Mouse (Mus musculus): ENCODE measurements around the gene Prtn3. TPM values are rescaled to one million over a fixed set of nuclear protein-coding genes. Genes with fewer than 3 reads are reported as not detected.

Gene Prtn3
- polyA plus RNA-seq, 1 experiment from 2014 or later: 12.2 TPM

GRCm38 (mm10) chr10:79849941-79850628 lies 24.2 kb upstream of the Prtn3 start:
- no peak overlapping the region for H3K4me3 ChIP-seq
- WGBS: 86% methylated on average over 8 of the region's 8 CpGs
- no peak overlapping the region for H3K27ac ChIP-seq
- H3K4me2 ChIP-seq: no peak overlapping the region
- no peaks in the 10 kb centered on the region for H3K36me3 ChIP-seq (replicated peaks)
- ATAC-seq (replicated peaks): no peak
- no peaks in the 10 kb centered on the region for H3K9me3 ChIP-seq
- peaks cover 24% of the 10 kb centered on the region for H3K4me1 ChIP-seq
- H3K27me3 ChIP-seq (replicated peaks): no peaks in the 10 kb centered on the region
- no peak overlapping the region for H3K9ac ChIP-seq

- Histone ChIP-seq H3K9me3 (no peaks in the 10 kb centered on the region), H3K4me3 (no peak overlapping the region), H3K4me2 (no peak overlapping the region), H3K27me3 (replicated peaks) (no peaks in the 10 kb centered on the region), H3K27ac (peak overlapping the region; percentile 99), H3K4me1 (peaks cover 39% of the 10 kb centered on the region), H3K36me3 (replicated peaks) (no peaks in the 10 kb centered on the region), H3K9ac (0 out of 2 replicates have a peak overlapping the region, but pooled peaks have one; percentile 4)
- ATAC-seq (replicated peaks): no peak
- WGBS: 88% methylated on average over 3 of the region's 3 CpGs
Observed at GRCm38 (mm10) chr10:79851653-79852052, 22.6 kb upstream of the Prtn3 start.

- peak overlapping the region; percentile 66 for H3K9ac ChIP-seq
- H3K27me3 ChIP-seq (replicated peaks): no peaks in the 10 kb centered on the region
- H3K27ac ChIP-seq: peak overlapping the region; percentile 99
- no peak for ATAC-seq (replicated peaks)
- peak overlapping the region; percentile 76 for H3K4me2 ChIP-seq
- H3K9me3 ChIP-seq: no peaks in the 10 kb centered on the region
- WGBS: 57% methylated on average over 9 of the region's 9 CpGs
- peaks cover 45% of the 10 kb centered on the region for H3K4me1 ChIP-seq
- H3K4me3 ChIP-seq: peak overlapping the region; percentile 91; the same call in 1 of the 2 replicates
- H3K36me3 ChIP-seq (replicated peaks): no peaks in the 10 kb centered on the region
Observed at GRCm38 (mm10) chr10:79852107-79852789, 22.0 kb upstream of the Prtn3 start.

DNA sequence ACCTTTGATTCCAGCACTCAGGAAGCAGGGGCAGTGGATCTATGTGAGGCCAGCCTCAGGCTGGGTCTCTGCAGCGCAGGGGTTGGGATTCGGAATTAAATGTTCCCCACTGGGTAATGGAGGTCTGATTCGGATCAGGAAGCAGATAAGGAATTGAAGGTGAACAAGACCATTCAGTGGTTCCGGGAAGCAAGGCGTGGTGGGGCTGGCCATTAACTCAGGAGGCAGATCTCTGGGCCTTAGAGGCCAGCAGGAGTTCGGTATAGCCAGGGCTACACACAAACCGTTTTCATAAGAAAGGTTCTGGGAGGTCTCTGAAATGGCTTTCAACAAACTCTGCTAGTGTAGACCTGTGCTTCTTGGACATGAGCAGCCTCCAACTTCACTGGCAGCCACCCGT lies 21.4 kb upstream of the Prtn3 start:
- WGBS: 14% methylated on average over 8 of the region's 8 CpGs
- Histone ChIP-seq H3K4me1 (peaks cover 50% of the 10 kb centered on the region), H3K4me2 (peak overlapping the region; percentile 76), H3K9ac (peak overlapping the region; percentile 66), H3K27ac (peak overlapping the region; percentile 99), H3K4me3 (peak overlapping the region; percentile 91), H3K36me3 (replicated peaks) (no peaks in the 10 kb centered on the region), H3K27me3 (replicated peaks) (no peaks in the 10 kb centered on the region), H3K9me3 (no peaks in the 10 kb centered on the region)
- no peak for ATAC-seq (replicated peaks)

DNA sequence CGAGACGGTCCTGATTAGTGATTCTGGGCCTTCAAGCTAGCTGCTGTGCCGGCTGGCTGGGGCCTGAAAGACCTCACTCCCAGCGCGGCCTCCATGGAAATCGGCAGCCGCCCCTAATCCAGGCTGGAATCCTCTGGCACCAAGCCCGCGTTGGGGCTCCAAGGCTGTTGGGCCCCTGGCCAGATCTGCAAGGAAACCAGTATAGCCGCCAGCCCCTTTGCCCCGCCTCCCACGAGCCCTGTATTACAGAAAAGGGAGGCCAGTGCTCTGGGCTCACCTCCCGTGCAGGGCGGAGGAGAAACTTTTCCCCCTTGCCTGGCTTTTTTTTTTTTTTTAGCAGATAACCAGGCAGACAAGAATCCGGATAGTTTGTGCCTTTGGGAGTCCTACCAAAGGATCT lies 20.9 kb upstream of the Prtn3 start:
- 0% methylated on average over 15 of the region's 15 CpGs for WGBS
- peak overlapping the region; percentile 66 for H3K9ac ChIP-seq
- no peaks in the 10 kb centered on the region for H3K27me3 ChIP-seq (replicated peaks)
- H3K27ac ChIP-seq: peak overlapping the region; percentile 99
- H3K9me3 ChIP-seq: no peaks in the 10 kb centered on the region
- H3K4me2 ChIP-seq: peak overlapping the region; percentile 76
- H3K4me3 ChIP-seq: peak overlapping the region; percentile 91
- H3K4me1 ChIP-seq: peaks cover 56% of the 10 kb centered on the region
- ATAC-seq (replicated peaks): peak; percentile 26; the same call in 1 of the 2 replicates
- no peaks in the 10 kb centered on the region for H3K36me3 ChIP-seq (replicated peaks)

GRCm38 (mm10) chr10:79853860-79854795 lies 20.1 kb upstream of the Prtn3 start, which contains the start of gene Ptbp1:
Gene Ptbp1, plus strand, starts transcription at chr10:79854427.
- peak within 1 kb of the TSS; percentile 83 for H3K4me2 ChIP-seq
- H3K27me3 ChIP-seq (replicated peaks): no peaks in the 10 kb centered on the region
- ATAC-seq (replicated peaks): peak; percentile 96
- H3K27ac ChIP-seq: peak within 1 kb of the TSS; percentile 99
- WGBS: under 1% methylated on average over 75 of the region's 75 CpGs
- H3K4me1 ChIP-seq: peaks cover 63% of the 10 kb centered on the region
- peak within 1 kb of the TSS; percentile 91 for H3K4me3 ChIP-seq
- H3K9ac ChIP-seq: peak within 1 kb of the TSS; percentile 95
- H3K9me3 ChIP-seq: no peaks in the 10 kb centered on the region
- H3K36me3 ChIP-seq (replicated peaks): peaks cover 4% of the 10 kb centered on the region

DNA sequence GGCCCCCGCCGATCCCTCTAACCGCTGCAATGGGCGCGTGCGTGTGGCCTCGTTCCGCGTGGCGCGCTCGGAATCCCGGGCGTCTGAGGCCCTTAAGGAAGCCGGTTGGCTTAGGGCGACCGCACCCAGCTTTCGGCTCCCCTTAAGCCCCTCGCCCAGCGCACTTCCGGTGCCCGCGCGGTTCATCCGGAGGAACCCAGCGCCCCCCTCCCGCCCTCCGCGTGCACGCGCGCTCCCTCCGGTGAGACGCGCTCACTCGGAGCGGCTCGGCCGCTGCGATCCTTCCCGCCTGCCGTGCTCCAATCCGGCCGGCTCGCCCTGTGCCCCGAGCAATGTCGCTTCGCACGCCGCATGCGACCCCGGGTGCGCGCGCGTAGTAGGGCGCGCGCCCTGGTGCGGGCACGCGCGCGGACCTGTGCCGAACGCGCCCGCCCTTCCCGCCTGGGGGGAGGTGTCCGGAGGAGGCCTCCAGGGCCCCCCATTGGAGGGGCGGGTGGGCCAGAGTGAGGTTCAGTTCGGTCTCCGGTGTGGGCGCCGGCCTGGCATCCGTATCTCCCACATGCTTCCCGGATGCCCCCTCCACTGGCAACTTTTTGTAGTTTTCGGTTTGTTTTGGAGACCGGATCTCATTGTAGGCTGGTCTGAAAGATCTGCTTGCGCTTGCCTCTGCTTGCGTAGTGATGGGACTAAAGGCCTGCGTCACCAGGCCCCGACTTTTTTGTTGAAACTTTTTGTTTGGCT lies 19.3 kb upstream of the Prtn3 start:
- Histone ChIP-seq H3K9me3 (no peaks in the 10 kb centered on the region), H3K36me3 (replicated peaks) (peaks cover 13% of the 10 kb centered on the region), H3K4me3 (peak overlapping the region; percentile 91), H3K4me2 (peak overlapping the region; percentile 83), H3K4me1 (peaks cover 67% of the 10 kb centered on the region), H3K27me3 (replicated peaks) (no peaks in the 10 kb centered on the region), H3K9ac (peak overlapping the region; percentile 95), H3K27ac (peak overlapping the region; percentile 99)
- ATAC-seq (replicated peaks): peak; percentile 41
- WGBS: under 1% methylated on average over 79 of the region's 83 CpGs

- Histone ChIP-seq H3K27ac (peak overlapping the region; percentile 99), H3K36me3 (replicated peaks) (peaks cover 20% of the 10 kb centered on the region), H3K27me3 (replicated peaks) (no peaks in the 10 kb centered on the region), H3K4me2 (peak overlapping the region; percentile 83), H3K9me3 (no peaks in the 10 kb centered on the region), H3K9ac (peak overlapping the region; percentile 95), H3K4me1 (peaks cover 67% of the 10 kb centered on the region), H3K4me3 (peak overlapping the region; percentile 91)
- 6% methylated on average over 10 of the region's 10 CpGs for WGBS
- no peak for ATAC-seq (replicated peaks)
Observed at GRCm38 (mm10) chr10:79855558-79856184, 18.6 kb upstream of the Prtn3 start.

- no peak for ATAC-seq (replicated peaks)
- H3K4me1 ChIP-seq: peaks cover 65% of the 10 kb centered on the region
- peak overlapping the region; percentile 91 for H3K4me3 ChIP-seq
- 33% methylated on average over 6 of the region's 6 CpGs for WGBS
- H3K4me2 ChIP-seq: peak overlapping the region; percentile 83
- peaks cover 26% of the 10 kb centered on the region for H3K36me3 ChIP-seq (replicated peaks)
- no peaks in the 10 kb centered on the region for H3K9me3 ChIP-seq
- peak overlapping the region; percentile 99 for H3K27ac ChIP-seq
- no peaks in the 10 kb centered on the region for H3K27me3 ChIP-seq (replicated peaks)
- H3K9ac ChIP-seq: peak overlapping the region; percentile 95
Observed at GRCm38 (mm10) chr10:79856280-79856679, 18.0 kb upstream of the Prtn3 start.

DNA sequence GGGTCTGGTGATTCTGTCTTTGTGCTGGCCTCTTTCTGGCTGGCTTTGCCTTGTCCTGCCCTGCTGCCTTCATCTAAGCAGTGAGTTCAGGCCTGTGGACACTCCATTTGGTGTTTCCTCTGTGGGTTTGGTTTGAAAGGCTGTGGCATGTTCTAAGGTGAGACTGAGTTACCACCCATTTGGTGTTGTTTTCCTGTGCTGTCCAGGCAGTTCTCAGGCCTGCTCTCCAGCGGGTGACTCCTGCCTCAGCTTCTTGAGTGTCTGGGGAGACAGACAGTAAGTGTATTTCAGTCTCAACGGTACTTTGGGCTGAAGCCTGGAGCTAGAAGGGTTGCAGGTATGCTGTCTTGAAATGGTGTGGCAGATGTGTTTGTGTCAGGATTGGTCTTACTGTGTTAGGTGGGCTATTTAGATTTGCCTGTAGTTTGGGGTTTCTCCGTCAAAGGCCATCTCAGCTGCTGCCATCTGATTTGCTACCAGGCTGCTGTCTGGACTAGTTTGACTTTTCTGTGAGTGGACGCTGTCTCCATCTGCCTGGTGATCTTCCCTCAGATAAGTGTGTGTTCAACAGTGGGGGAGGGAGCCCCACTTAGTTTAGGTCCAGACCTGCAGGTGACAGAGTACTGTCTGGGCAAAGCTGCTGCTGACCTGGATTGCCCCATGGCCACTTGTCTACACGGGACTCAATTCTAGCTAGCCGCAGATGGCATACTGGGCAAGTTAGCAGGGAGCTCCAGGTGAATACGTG lies 17.4 kb upstream of the Prtn3 start:
- peaks cover 32% of the 10 kb centered on the region for H3K36me3 ChIP-seq (replicated peaks)
- H3K9me3 ChIP-seq: no peaks in the 10 kb centered on the region
- peak overlapping the region; percentile 83 for H3K4me2 ChIP-seq
- H3K9ac ChIP-seq: peak overlapping the region; percentile 95
- peaks cover 59% of the 10 kb centered on the region for H3K4me1 ChIP-seq
- H3K27ac ChIP-seq: peak overlapping the region; percentile 99
- ATAC-seq (replicated peaks): no peak
- H3K27me3 ChIP-seq (replicated peaks): no peaks in the 10 kb centered on the region
- H3K4me3 ChIP-seq: peak overlapping the region; percentile 91
- WGBS: 49% methylated on average over 7 of the region's 7 CpGs

All from midbrain, embryonic 15.5 days (tissue).